Mouse (Mus musculus): Measurements from ENCODE around the gene Prrg4.
"Not testable (repeated sequence)": the region's sequence is repeated elsewhere in the genome, so short reads cannot be mapped to it uniquely, and the experiment has no call there.

Gene Prrg4

GRCm38 (mm10) chr2:104849276-104849990 lies at the start of gene Prrg4:
TSS of gene Prrg4 (minus strand) at chr2:104849876.
- peak; percentile 73 for DNase-seq (ENCODE audit: low spot score)

GRCm38 (mm10) chr2:104887882-104888566 lies 38.3 kb upstream of the Prrg4 start:
- peak; percentile 25 for DNase-seq (ENCODE audit: low spot score)

GRCm38 (mm10) chr2:104887331-104887730 lies 37.7 kb upstream of the Prrg4 start:
- DNase-seq (ENCODE audit: low spot score): not testable (repeated sequence)

GRCm38 (mm10) chr2:104886109-104886508 lies 36.4 kb upstream of the Prrg4 start:
- DNase-seq (ENCODE audit: low spot score): peak; percentile 21

- DNase-seq (ENCODE audit: low spot score): no peak
Observed at GRCm38 (mm10) chr2:104878794-104879193, 29.1 kb upstream of the Prrg4 start.

GRCm38 (mm10) chr2:104869101-104869500 lies 19.4 kb upstream of the Prrg4 start:
- DNase-seq (ENCODE audit: low spot score): no peak

- DNase-seq (ENCODE audit: low spot score): no peak
Observed at GRCm38 (mm10) chr2:104867282-104867855, 17.7 kb upstream of the Prrg4 start, which contains the start of gene Ccdc73. TSS of gene Ccdc73 (plus strand) at chr2:104867805.

GRCm38 (mm10) chr2:104864176-104864860 lies 14.6 kb upstream of the Prrg4 start:
- no peak for DNase-seq (ENCODE audit: low spot score)

- no peak for DNase-seq (ENCODE audit: low spot score)
Observed at GRCm38 (mm10) chr2:104860426-104860825, 10.8 kb upstream of the Prrg4 start.

GRCm38 (mm10) chr2:104859060-104859459 lies 9.4 kb upstream of the Prrg4 start:
- DNase-seq (ENCODE audit: low spot score): no peak

GRCm38 (mm10) chr2:104858083-104858482 lies 8.4 kb upstream of the Prrg4 start:
- DNase-seq (ENCODE audit: low spot score): not testable (repeated sequence)

GRCm38 (mm10) chr2:104856218-104856617 lies 6.5 kb upstream of the Prrg4 start:
- no peak for DNase-seq (ENCODE audit: low spot score)

GRCm38 (mm10) chr2:104855732-104856131 lies 6.1 kb upstream of the Prrg4 start:
- DNase-seq (ENCODE audit: low spot score): no peak

GRCm38 (mm10) chr2:104854836-104855235 lies 5.2 kb upstream of the Prrg4 start:
- DNase-seq (ENCODE audit: low spot score): no peak

- DNase-seq (ENCODE audit: low spot score): no peak
Observed at GRCm38 (mm10) chr2:104852546-104852945, 2.9 kb upstream of the Prrg4 start.

GRCm38 (mm10) chr2:104851686-104852085 lies 2.0 kb upstream of the Prrg4 start:
- peak; percentile 7 for DNase-seq (ENCODE audit: low spot score)

GRCm38 (mm10) chr2:104849991-104850359 lies 299 bp upstream of the Prrg4 start:
- no peak for DNase-seq (ENCODE audit: low spot score)

- DNase-seq (ENCODE audit: low spot score): peak; percentile 20
Observed at GRCm38 (mm10) chr2:104848235-104849161, 1.2 kb downstream of the Prrg4 start.

- no peak for DNase-seq (ENCODE audit: low spot score)
Observed at GRCm38 (mm10) chr2:104847645-104848044, 2.0 kb downstream of the Prrg4 start.

- no peak for DNase-seq (ENCODE audit: low spot score)
Observed at GRCm38 (mm10) chr2:104846638-104847414, 2.9 kb downstream of the Prrg4 start.

- no peak for DNase-seq (ENCODE audit: low spot score)
Observed at GRCm38 (mm10) chr2:104842559-104842958, 7.1 kb downstream of the Prrg4 start.
